Mouse (Mus musculus) liver, adult 10 weeks (tissue): Measurements from ENCODE around the gene Mterf2. TPM values are rescaled to one million over a fixed set of nuclear protein-coding genes. Genes with fewer than 3 reads are reported as not detected.

Experiments
- polyA plus RNA-seq: library from polyadenylated mRNA; stranded (reverse); fragments of 350-450 nt; fragmentation: Illumina TruSeq; extraction: RNeasy Lipid Tissue Mini Kit (QIAGEN cat#74804); gene quantifications from one replicate; pipeline ENCODE4 v1.2.3, GENCODE M21; 2014; ENCODE audit warnings: low read depth, low replicate concordance

The Mterf2 gene
- polyA plus RNA-seq: 13.3 TPM

DNA sequence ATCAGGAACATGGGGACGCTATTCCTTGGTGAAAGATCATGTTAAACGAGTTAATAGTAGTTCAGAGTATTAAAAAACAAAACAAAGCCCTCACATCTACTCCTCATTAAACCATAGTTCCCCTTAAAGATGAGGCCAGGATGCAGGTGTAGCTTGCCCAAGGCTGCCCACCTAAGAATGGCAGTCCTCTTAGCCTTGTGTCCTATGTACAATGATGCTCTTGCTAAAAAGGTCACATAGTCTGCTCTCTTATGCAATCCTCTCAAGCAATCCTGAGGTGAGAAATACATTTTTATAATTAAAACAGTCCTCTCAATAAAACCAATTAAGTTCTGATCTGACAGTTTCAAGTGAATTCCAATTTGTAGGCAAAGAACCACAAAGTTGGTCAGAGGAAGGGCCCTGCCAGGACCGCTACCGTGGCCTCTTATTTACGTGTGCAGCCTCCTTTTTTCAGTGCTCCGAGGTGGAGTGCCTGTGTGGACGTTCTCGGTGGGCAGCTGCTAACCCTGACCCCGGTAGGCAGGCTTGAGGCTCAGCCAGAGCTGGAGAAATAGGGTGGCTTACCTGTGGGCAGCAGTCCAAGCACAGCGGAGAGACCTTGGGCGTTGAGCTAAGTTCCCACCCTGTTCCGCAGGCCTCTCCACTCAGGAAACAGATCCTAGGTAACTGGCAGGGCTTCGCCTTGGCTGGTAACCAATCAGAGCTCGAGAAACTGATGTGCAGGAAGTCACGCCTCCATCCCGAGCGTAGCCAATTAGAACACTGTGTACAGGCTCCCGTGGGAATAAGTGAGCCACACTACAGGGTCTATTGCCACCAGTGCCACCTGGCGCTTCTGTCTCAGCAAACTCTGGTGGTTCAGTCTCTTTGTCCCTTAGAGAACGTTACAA lies at the start of gene Mterf2:
Gene Mterf2 (minus strand): TSS at position 633 of the 893 bp plus-strand sequence.

DNA sequence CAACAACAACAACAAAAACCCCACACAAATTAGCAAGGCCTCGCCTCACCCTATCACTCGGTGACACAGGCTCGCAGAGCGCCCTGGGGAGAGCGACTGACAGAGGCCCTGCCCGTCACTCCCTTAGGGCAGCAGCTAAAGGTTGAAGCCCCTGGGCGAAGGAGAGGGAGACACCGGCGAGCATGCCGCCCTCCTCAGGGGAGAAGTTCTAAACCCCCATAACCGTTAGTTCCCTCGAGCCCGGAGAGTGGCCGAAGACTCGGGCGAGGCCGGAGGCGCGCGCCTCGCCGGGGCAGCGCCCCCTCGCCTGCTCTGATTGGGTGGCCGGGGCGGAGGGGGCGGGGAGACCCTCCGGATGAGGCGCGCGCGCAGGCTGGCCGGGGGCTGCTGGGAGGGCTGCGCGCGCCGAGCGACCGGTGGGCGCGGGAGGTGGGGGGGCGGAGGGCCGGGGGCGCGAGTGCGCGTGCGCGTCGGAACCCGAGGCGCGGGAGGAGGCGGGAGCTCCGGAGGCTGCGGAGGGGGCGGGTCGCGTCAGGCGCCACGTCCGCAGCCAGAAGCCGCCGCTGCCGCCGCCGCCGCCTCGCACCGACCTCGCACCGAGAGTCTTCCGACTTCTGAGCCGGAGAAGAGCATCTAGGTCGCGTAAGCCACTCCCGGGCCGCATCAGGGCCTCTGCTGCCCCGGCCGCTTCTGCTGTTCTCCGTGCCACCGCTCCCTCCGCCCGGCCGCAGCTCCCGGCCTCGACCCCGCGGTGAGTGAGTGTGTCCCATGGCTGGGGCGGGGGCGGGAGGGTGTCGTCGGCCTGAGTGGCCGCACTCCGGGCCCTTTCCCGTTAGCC lies 25.4 kb downstream of the Mterf2 start, which contains the start of the genes Fhl4 and Tmem263:
Gene Fhl4 (minus strand): TSS at position 249 of the 838 bp plus-strand sequence.
Gene Tmem263 (plus strand): TSS at position 381 of the 838 bp plus-strand sequence.

Other genes with a start within 250 kb of the Mterf2 start
- 13.0 TPM for gene Ric8b, start 210.4 kb downstream of the Mterf2 start, polyA plus RNA-seq
- 0.48 TPM for gene Fhl4, start 25.5 kb downstream of the Mterf2 start, polyA plus RNA-seq
- 12.1 TPM for gene Tmem263, start 25.4 kb downstream of the Mterf2 start, polyA plus RNA-seq
- gene Cry1, start 57.0 kb upstream of the Mterf2 start, polyA plus RNA-seq: 10.8 TPM